Mouse (Mus musculus) lung, postnatal 0 days (tissue): ENCODE data around the gene Nme2.

ENCODE experiments used
- CTCF ChIP-seq: IDR thresholded peaks from 2 replicates; pipeline ENCODE4 v1.5.1; 2016; ENCODE audit warnings: antibody characterized with exemption, mild to moderate bottlenecking
- EP300 ChIP-seq: IDR thresholded peaks from 2 replicates; pipeline ENCODE4 v1.6.1; 2016; ENCODE audit warnings: antibody characterized with exemption, mild to moderate bottlenecking, control low read depth

DNA sequence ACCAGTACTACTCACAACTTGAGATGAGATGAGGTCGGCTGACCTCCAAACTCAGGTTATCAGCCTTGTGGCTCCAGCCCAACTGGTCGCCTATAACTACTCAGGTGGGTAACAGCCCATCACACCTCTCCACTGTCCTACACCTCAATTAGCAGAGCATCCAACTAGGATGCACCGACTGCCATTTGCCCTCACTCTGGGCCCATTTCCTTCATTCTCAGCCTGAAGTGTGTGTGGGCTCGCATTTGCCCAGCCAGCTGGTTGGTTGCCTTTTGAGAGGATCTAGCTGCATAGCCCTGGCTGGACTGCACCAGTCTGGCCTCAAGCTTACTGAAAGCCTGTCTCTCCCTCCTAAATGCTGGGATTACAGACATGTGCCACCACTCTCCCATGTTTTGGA lies 1.7 kb upstream of the Nme2 start:
- TF ChIP-seq EP300 (no peak), CTCF (no peak)
